Mouse (Mus musculus) ovary, adult 2 months (tissue): Measurements from ENCODE around the gene Olfr310. TPM values are rescaled to one million over a fixed set of nuclear protein-coding genes. Genes with fewer than 3 reads are reported as not detected.

Experiments used
- polyA plus RNA-seq: library from polyadenylated mRNA; depleted of rRNA; stranded (reverse); fragments of >200 nt; gene quantifications from 2 replicates; pipeline ENCODE4 v1.2.3, GENCODE M21; 2012; rRNA removed

The Olfr310 gene
- polyA plus RNA-seq, result not detected in 2 replicates

GRCm38 (mm10) chr7:86277072-86277471 is at the start of gene Olfr310:
TSS of gene Olfr310 (minus strand) at chr7:86277172.

GRCm38 (mm10) chr7:86325530-86325929 is 48.6 kb upstream of the Olfr310 start, which contains the start of gene Olfr308:
TSS of gene Olfr308 (minus strand) at chr7:86325630.

GRCm38 (mm10) chr7:86313608-86314007 is 36.6 kb upstream of the Olfr310 start, which contains the start of gene Olfr309:
TSS of gene Olfr309 (minus strand) at chr7:86313708.

DNA sequence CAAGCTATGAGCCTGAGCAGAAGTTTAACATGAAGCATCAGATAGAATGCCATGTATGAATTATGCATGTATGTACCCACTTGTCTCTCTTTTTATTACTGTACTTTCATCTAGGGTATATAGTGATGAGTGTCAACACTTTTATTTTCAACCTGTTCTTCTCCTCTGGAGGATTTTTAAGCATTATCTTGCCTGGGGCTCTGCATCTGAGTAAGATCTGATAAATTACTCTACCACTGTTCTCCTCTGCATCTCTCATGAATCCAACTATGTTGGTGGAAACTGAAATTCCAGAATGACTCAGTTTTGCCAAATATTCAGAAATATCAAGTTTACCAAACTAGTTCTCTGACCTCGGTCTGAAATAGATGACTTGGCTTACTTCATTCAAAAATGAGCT is 30.8 kb downstream of the Olfr310 start, which contains the start of gene Vmn2r76:
Vmn2r76 (minus strand) TSS at position 101 of the 400 bp plus-strand sequence.

Other genes with a start within 250 kb of the Olfr310 start
- not detected in 2 replicates for gene Vmn2r75, start 105.4 kb downstream of the Olfr310 start, polyA plus RNA-seq
- gene Vmn2r76, start 30.9 kb downstream of the Olfr310 start, polyA plus RNA-seq, result not detected in 2 replicates
- gene Olfr309, start 36.5 kb upstream of the Olfr310 start, polyA plus RNA-seq, result not detected in 2 replicates
- gene Olfr308, start 48.5 kb upstream of the Olfr310 start, polyA plus RNA-seq, result not detected in 2 replicates
- gene Olfr307, start 60.4 kb upstream of the Olfr310 start, polyA plus RNA-seq, result not detected in 2 replicates
- not detected in 2 replicates for gene Olfr305, start 89.8 kb upstream of the Olfr310 start, polyA plus RNA-seq
- gene Olfr304, start 109.5 kb upstream of the Olfr310 start, polyA plus RNA-seq, result not detected in 2 replicates
- gene Olfr303, start 120.6 kb upstream of the Olfr310 start, polyA plus RNA-seq, result not detected in 2 replicates
- gene Olfr301, start 126.7 kb upstream of the Olfr310 start, polyA plus RNA-seq, result not detected in 2 replicates
- gene Olfr299, start 182.7 kb upstream of the Olfr310 start, polyA plus RNA-seq, result not detected in 2 replicates
- not detected in 2 replicates for gene Olfr298, start 215.3 kb upstream of the Olfr310 start, polyA plus RNA-seq
- not detected in 2 replicates for gene Olfr297, start 242.8 kb upstream of the Olfr310 start, polyA plus RNA-seq